Mouse (Mus musculus): ENCODE data around the gene Dcst2.

DNA sequence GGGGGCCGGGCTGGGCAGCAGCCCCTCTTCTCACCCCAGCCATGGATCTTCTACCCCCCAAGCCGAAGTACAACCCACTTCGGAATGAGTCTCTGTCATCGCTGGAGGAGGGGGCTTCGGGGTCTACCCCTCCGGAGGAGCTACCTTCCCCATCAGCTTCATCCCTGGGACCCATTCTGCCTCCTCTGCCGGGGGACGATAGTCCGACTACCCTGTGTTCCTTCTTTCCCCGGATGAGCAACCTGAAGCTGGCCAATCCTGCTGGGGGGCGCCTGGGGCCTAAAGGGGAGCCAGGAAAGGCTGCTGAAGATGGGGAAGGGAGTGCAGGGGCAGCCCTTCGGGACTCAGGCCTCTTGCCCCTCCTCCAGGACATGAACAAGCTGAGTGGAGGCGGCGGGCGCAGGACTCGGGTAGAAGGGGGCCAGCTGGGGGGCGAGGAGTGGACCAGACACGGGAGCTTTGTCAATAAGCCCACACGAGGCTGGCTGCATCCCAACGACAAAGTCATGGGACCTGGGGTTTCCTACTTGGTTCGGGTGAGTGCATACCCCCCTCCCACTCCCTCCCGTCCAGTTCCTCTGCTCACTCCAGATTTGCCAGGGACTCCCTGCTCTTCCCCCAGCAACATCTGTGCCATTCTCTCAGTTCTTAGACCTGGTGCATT lies 60.2 kb downstream of the Dcst2 start:
- TF ChIP-seq CHD2 (IDR thresholded peaks at IDR 0.05; ENCODE audit: low read depth, low read length) = no peak
- no peak for TF ChIP-seq MAFK (IDR thresholded peaks at IDR 0.05; ENCODE audit: insufficient read depth, low read depth, low read length)
- no peak for TF ChIP-seq ZC3H11A (IDR thresholded peaks at IDR 0.05; ENCODE audit: borderline replicate concordance, low read depth, low read length)

All from ES-E14 (cell line).